Mouse (Mus musculus) limb, embryonic 15.5 days (tissue): ENCODE measurements at regions not wholly inside any gene's neighbourhood (a gene's known extent, or its start where the extent isn't known, plus 50 kb on each side); places are given as distances from the start of the nearest gene placed in this dataset.

Experiments
- ATAC-seq: fragments of 200-750 bp; cut with Nextera tagmentation; 2 replicates; pipeline ENCODE4 v1.8.0; 2017; ENCODE audit warnings: low read depth, moderate TSS enrichment; ENCODE audit not compliant: insufficient number of reproducible peaks, low FRiP score, low TSS enrichment
- H3K27ac ChIP-seq: fragments of 300-500 bp; sonication (generic); 2 replicates; pipeline ENCODE4 v1.5.1; 2015; ENCODE audit warnings: moderate library complexity, mild to moderate bottlenecking, inconsistent platforms
- H3K27me3 ChIP-seq: fragments of 300-500 bp; sonication (generic); 2 replicates; pipeline ENCODE4 v1.6.1; 2015; ENCODE audit warnings: inconsistent platforms
- H3K36me3 ChIP-seq: fragments of 300-500 bp; sonication (generic); 2 replicates; pipeline ENCODE4 v1.6.1; 2015; ENCODE audit warnings: inconsistent platforms
- H3K4me1 ChIP-seq: fragments of 300-500 bp; sonication (generic); 2 replicates; pipeline ENCODE4 v1.6.1; 2015; ENCODE audit warnings: inconsistent platforms
- H3K4me2 ChIP-seq: fragments of 300-500 bp; sonication (generic); 2 replicates; pipeline ENCODE4 v1.6.1; 2015; ENCODE audit warnings: mild to moderate bottlenecking, inconsistent platforms
- H3K4me3 ChIP-seq: fragments of 300-500 bp; sonication (generic); 2 replicates; pipeline ENCODE4 v1.5.1; 2015; ENCODE audit warnings: mild to moderate bottlenecking, inconsistent platforms
- H3K9ac ChIP-seq: fragments of 300-500 bp; sonication (generic); 2 replicates; pipeline ENCODE4 v1.6.1; 2015; ENCODE audit warnings: inconsistent platforms
- H3K9me3 ChIP-seq: fragments of 300-500 bp; sonication (generic); 2 replicates; pipeline ENCODE4 v1.6.1; 2016; ENCODE audit warnings: inconsistent platforms
- WGBS: fragments of 180-500 bp; shearing (Covaris S2); methylation state at CpG from one replicate; pipeline ENCODE4 v1.1.7; 2015; 5-methylcytosine and 5-hydroxymethylcytosine counted together

DNA sequence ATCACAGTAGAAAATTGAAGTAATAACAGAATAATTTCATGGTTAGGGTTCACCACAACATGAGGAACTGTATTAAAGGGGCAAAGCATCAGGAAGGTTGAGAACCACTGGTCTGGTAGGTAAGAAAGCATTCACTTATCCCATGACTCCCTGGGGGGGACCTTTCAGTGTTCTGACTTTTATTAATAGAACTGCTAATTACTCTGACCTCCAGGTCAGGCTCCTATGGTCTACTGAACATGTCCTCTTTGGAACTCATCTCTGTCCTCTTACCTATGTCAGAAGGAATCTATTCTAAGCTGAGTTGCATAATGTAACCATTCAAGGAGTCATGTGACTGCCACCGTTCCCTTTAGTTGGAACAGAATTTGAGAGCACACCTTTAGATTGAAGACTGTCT, 65.3 kb upstream of the Igfbp5 start:
- H3K4me1 ChIP-seq: peaks cover 4% of the 10 kb centered on the region

GRCm38 (mm10) chr1:72936681-72937465, 62.2 kb upstream of the Igfbp5 start:
- no peak overlapping the region for H3K4me3 ChIP-seq
- no peak overlapping the region for H3K4me2 ChIP-seq
- WGBS: 87% methylated on average over 5 of the region's 5 CpGs

More for the DNA sequence above, 65.3 kb upstream of the Igfbp5 start:
- Histone ChIP-seq H3K27me3 (no peaks in the 10 kb centered on the region), H3K9ac (no peak overlapping the region), H3K36me3 (no peaks in the 10 kb centered on the region), H3K4me2 (no peak overlapping the region), H3K4me3 (no peak overlapping the region), H3K27ac (no peak overlapping the region), H3K9me3 (no peaks in the 10 kb centered on the region)
- WGBS: 86% methylated on average over 1 of the region's 1 CpGs
- no peak for ATAC-seq

DNA sequence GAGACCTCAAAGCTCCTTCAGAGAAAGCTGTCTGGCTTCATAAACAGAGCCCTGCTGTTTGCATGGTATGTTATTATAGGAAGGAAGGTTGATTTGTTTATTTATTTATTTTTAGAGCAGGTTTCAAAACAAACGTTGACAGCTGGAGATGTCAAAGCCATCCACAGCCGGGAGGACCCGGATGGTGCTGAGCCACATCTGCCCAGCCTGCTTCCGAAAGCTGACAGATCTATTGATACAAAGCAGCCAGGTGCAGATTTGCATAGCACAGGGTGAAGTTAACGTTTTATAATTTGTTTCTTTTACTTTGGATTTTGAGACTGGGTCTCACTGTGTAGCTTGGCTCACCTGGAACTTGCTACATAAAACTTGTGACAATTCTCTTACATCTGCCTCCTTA, 61.5 kb upstream of the Igfbp5 start:
- no peaks in the 10 kb centered on the region for H3K4me1 ChIP-seq
- H3K36me3 ChIP-seq: no peaks in the 10 kb centered on the region
- no peak overlapping the region for H3K27ac ChIP-seq
- H3K9ac ChIP-seq: no peak overlapping the region
- no peaks in the 10 kb centered on the region for H3K9me3 ChIP-seq
- H3K4me3 ChIP-seq: no peak overlapping the region
- no peak for ATAC-seq
- no peaks in the 10 kb centered on the region for H3K27me3 ChIP-seq
- H3K4me2 ChIP-seq: no peak overlapping the region
- WGBS: 51% methylated on average over 5 of the region's 5 CpGs

More at GRCm38 (mm10) chr1:72936681-72937465, 62.2 kb upstream of the Igfbp5 start:
- Histone ChIP-seq H3K27me3 (no peaks in the 10 kb centered on the region), H3K36me3 (no peaks in the 10 kb centered on the region), H3K4me1 (no peaks in the 10 kb centered on the region), H3K9me3 (no peaks in the 10 kb centered on the region), H3K9ac (no peak overlapping the region), H3K27ac (no peak overlapping the region)
- ATAC-seq: no peak

DNA sequence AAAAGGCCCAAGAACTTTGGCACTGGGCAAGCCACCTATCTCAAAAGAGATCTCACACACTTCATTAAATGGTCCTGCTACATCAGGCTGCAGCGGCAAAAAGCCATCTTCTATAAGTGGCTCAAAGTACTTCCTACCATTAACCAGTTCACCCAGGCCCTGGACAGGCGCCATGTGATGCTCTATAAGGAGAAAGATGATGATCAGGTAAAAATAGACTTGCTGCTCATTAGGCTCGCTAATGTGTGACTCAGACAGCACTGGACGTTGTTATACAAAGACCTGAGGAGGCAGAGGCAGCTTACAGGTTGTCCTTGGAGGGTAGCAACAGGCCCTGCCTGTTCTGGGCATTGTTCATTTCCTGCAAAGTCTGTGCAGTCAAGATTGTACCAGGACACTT, 60.4 kb upstream of the Igfbp5 start:
- Histone ChIP-seq H3K4me1 (no peaks in the 10 kb centered on the region), H3K9me3 (no peaks in the 10 kb centered on the region), H3K4me2 (no peak overlapping the region), H3K4me3 (no peak overlapping the region), H3K27ac (no peak overlapping the region), H3K27me3 (no peaks in the 10 kb centered on the region), H3K36me3 (no peaks in the 10 kb centered on the region), H3K9ac (no peak overlapping the region)
- WGBS: 71% methylated on average over 4 of the region's 4 CpGs
- no peak for ATAC-seq

DNA sequence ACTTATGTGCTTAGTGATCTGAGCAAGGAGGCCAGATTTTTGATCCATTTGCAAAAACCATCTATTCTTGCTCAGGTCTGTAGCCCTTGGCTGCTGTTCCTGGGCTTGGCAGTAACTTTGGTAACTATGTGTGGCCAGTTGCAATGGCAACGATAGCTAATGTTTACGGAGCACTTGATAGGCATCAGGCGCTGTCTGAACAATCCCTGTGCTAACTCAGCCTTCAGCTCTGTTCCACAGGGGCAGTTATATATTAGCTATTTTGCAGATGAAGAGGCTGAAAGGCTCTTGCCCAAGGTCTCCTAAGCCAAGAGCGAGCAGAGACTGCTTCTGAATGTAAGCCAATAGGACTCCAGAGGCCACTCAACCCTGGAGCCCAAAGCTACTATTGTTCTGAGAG, 55.1 kb upstream of the Igfbp5 start:
- WGBS: 64% methylated on average over 4 of the region's 4 CpGs

More for the DNA sequence above, 55.1 kb upstream of the Igfbp5 start:
- H3K27ac ChIP-seq: no peak overlapping the region
- no peaks in the 10 kb centered on the region for H3K36me3 ChIP-seq
- H3K9me3 ChIP-seq: no peaks in the 10 kb centered on the region
- H3K9ac ChIP-seq: no peak overlapping the region
- H3K4me2 ChIP-seq: no peak overlapping the region
- ATAC-seq: no peak
- H3K4me1 ChIP-seq: no peaks in the 10 kb centered on the region
- no peak overlapping the region for H3K4me3 ChIP-seq
- H3K27me3 ChIP-seq: no peaks in the 10 kb centered on the region
